Mouse (Mus musculus) CH12.LX (cell line): ENCODE measurements around the gene Gtf2a2. TPM values are rescaled to one million over a fixed set of nuclear protein-coding genes. Genes with fewer than 3 reads are reported as not detected.

Experiments
- DNase-seq: peaks from one replicate; pipeline ENCODE4 v3.0.0-alpha.2; 2013; ENCODE audit errors: extremely low read depth
- H3K27ac ChIP-seq: 2 replicates; pipeline ENCODE4 v1.5.1; 2012; ENCODE audit warnings: low read depth, mild to moderate bottlenecking, control low read depth, moderate library complexity; ENCODE audit not compliant: insufficient read depth
- H3K27me3 ChIP-seq: replicated peaks from 2 replicates; pipeline ENCODE3; 2012; ENCODE audit warnings: inconsistent platforms
- H3K36me3 ChIP-seq, 2 experiments: replicated peaks in 1 of 2; 2 replicates each; pipeline versions ENCODE3 to v1.6.1; 2012; ENCODE audit warnings: inconsistent platforms in 1 of 2, low read length in 1 of 2, mild to moderate bottlenecking in 1 of 2, mixed read lengths in 1 of 2, moderate library complexity in 1 of 2; ENCODE audit not compliant: control insufficient read depth in 1 of 2, insufficient read depth in 1 of 2
- H3K4me1 ChIP-seq, 2 experiments: 2 replicates each; pipeline ENCODE4 v1.6.1; 2012; ENCODE audit warnings: inconsistent platforms in 1 of 2, moderate library complexity in 1 of 2; ENCODE audit not compliant: insufficient read depth in 2 of 2, control insufficient read depth in 1 of 2
- H3K4me2 ChIP-seq: 2 replicates; pipeline ENCODE4 v1.6.1; 2012; ENCODE audit warnings: low read depth, mild to moderate bottlenecking, control low read depth; ENCODE audit not compliant: poor library complexity, insufficient read depth, severe bottlenecking
- H3K4me3 ChIP-seq, 3 experiments: fragments of 150-350 bp in 1 of 3; sonication (generic) in 1 of 3; replicated peaks in 1 of 3; 2 replicates each; pipeline versions ENCODE3 to v1.5.1; 2011 to 2012; ENCODE audit warnings: low read depth in 2 of 3, low read length in 2 of 3, mild to moderate bottlenecking in 2 of 3, moderate library complexity in 2 of 3, control low read depth in 1 of 3, improper control_type of control experiment in 1 of 3, inconsistent platforms in 1 of 3, mixed read lengths in 1 of 3; ENCODE audit not compliant: poor library complexity in 1 of 3
- H3K79me2 ChIP-seq: replicated peaks from 2 replicates; pipeline ENCODE4 v1.6.1; 2012; ENCODE audit warnings: mild to moderate bottlenecking, moderate library complexity; ENCODE audit not compliant: control insufficient read depth, poor library complexity, insufficient read depth, severe bottlenecking; ENCODE audit errors: extremely low read depth
- H3K9ac ChIP-seq: 2 replicates; pipeline ENCODE4 v1.6.1; 2012; ENCODE audit warnings: low read depth, mild to moderate bottlenecking, control low read depth, moderate library complexity; ENCODE audit not compliant: insufficient read depth
- H3K9me3 ChIP-seq: replicated peaks from 2 replicates; pipeline ENCODE3; 2012; ENCODE audit warnings: low read length, inconsistent platforms, mixed read lengths
- E2F4 ChIP-seq: IDR thresholded peaks from 2 replicates; pipeline ENCODE4 v1.6.1; 2011; ENCODE audit warnings: low read depth, low read length, improper control_type of control experiment; ENCODE audit not compliant: insufficient replicate concordance
- EP300 ChIP-seq: IDR thresholded peaks from 2 replicates; pipeline ENCODE4 v1.6.1; 2011; ENCODE audit warnings: low read length, improper control_type of control experiment
- IRF4 ChIP-seq: IDR thresholded peaks from 2 replicates; pipeline ENCODE4 v1.6.1; 2014; ENCODE audit warnings: low read depth, mild to moderate bottlenecking, inconsistent platforms, low read length, improper control_type of control experiment
- JUN ChIP-seq: IDR thresholded peaks from 2 replicates; pipeline ENCODE4 v1.6.1; 2011; ENCODE audit warnings: low read depth, mild to moderate bottlenecking, low read length, improper control_type of control experiment, moderate library complexity; ENCODE audit not compliant: insufficient read depth
- JUND ChIP-seq: conservative IDR thresholded peaks from 2 replicates; pipeline ENCODE4 v1.6.1; 2011; ENCODE audit warnings: low read depth, low read length, improper control_type of control experiment
- KAT2A ChIP-seq: IDR thresholded peaks from 2 replicates; pipeline ENCODE4 v1.6.1; 2012; ENCODE audit warnings: low read length, improper control_type of control experiment, inconsistent platforms; ENCODE audit not compliant: insufficient replicate concordance
- MAZ ChIP-seq: IDR thresholded peaks from 2 replicates; pipeline ENCODE4 v1.6.1; 2012; ENCODE audit warnings: low read depth, mild to moderate bottlenecking, inconsistent platforms, low read length, improper control_type of control experiment, moderate library complexity
- PAX5 ChIP-seq: IDR thresholded peaks from 2 replicates; pipeline ENCODE4 v1.6.1; 2012; ENCODE audit warnings: low read length, inconsistent platforms, mixed read lengths
- POLR2A ChIP-seq: IDR thresholded peaks from 2 replicates; pipeline ENCODE4 v1.6.1; 2011; ENCODE audit warnings: low read depth, mild to moderate bottlenecking, improper control_type of control experiment, low read length
- POLR2AphosphoS2 ChIP-seq: IDR thresholded peaks from 2 replicates; pipeline ENCODE4 v1.6.1; 2011; ENCODE audit warnings: low read depth, low read length, improper control_type of control experiment
- RAD21 ChIP-seq: IDR thresholded peaks from 2 replicates; pipeline ENCODE4 v1.6.1; 2011; ENCODE audit warnings: low read depth, mild to moderate bottlenecking, low read length, improper control_type of control experiment, moderate library complexity
- SIN3A ChIP-seq: IDR thresholded peaks from 2 replicates; pipeline ENCODE4 v1.6.1; 2012; ENCODE audit warnings: low read length, improper control_type of control experiment, inconsistent platforms
- TBP ChIP-seq: conservative IDR thresholded peaks from 2 replicates; pipeline ENCODE4 v1.6.1; 2011; ENCODE audit warnings: low read depth, low read length, improper control_type of control experiment
- TCF12 ChIP-seq: IDR thresholded peaks from 2 replicates; pipeline ENCODE4 v1.6.1; 2014; ENCODE audit warnings: low read depth, mild to moderate bottlenecking, inconsistent platforms, low read length, improper control_type of control experiment
- UBTF ChIP-seq: IDR thresholded peaks from 2 replicates; pipeline ENCODE4 v1.6.1; 2012; ENCODE audit warnings: low read depth, mild to moderate bottlenecking, inconsistent platforms, low read length, improper control_type of control experiment, moderate library complexity
- USF2 ChIP-seq: conservative IDR thresholded peaks from 2 replicates; pipeline ENCODE4 v1.6.1; 2011; ENCODE audit warnings: low read depth, low read length, improper control_type of control experiment
- ZC3H11A ChIP-seq: IDR thresholded peaks from 2 replicates; pipeline ENCODE4 v1.6.1; 2012; ENCODE audit warnings: low read depth, mild to moderate bottlenecking, inconsistent platforms, low read length, improper control_type of control experiment
- ZKSCAN1 ChIP-seq: IDR thresholded peaks from 2 replicates; pipeline ENCODE4 v1.6.1; 2012; ENCODE audit warnings: low read depth, inconsistent platforms, low read length, improper control_type of control experiment, borderline replicate concordance
- ZMIZ1 ChIP-seq: IDR thresholded peaks from 2 replicates; pipeline ENCODE4 v1.6.1; 2012; ENCODE audit warnings: low read depth, mild to moderate bottlenecking, inconsistent platforms, low read length, improper control_type of control experiment
- ZNF384 ChIP-seq: IDR thresholded peaks from 2 replicates; pipeline ENCODE4 v1.6.1; 2012; ENCODE audit warnings: low read depth, low read length, improper control_type of control experiment, inconsistent platforms
- dilution Hi-C: fragments of 300-500 bp; cut with MboI; formaldehyde crosslinking; loops from 2 replicates; pipeline ENCODE4 v1.14.3; 2020; ENCODE audit warnings: low sequenced_read_pairs; ENCODE audit not compliant: extremely low pct_unique_long_range_greater_than_20kb, extremely low pct_ligation_motif_present
- in situ Hi-C: fragments of 300-500 bp; cut with MboI; formaldehyde crosslinking; loops from 3 replicates; pipeline ENCODE4 v1.14.3; 2019; ENCODE audit warnings: low sequenced_read_pairs, low pct_ligation_motif_present, low pct_unique_long_range_greater_than_20kb, mixed read lengths
- polyA plus RNA-seq: library from polyadenylated mRNA; unstranded; fragments of >175 nt; gene quantifications from 2 replicates; pipeline ENCODE4 v1.2.1, GENCODE M21; 2012; ENCODE audit warnings: low read depth; ENCODE audit not compliant: insufficient read length
- total RNA-seq, 2 experiments: library from RNA; depleted of rRNA; stranded (reverse); fragments of 300-350 nt in 1 of 2; fragments of >200 nt in 1 of 2; gene quantifications; 2 replicates each; pipeline ENCODE4 v1.2.3; 2012 to 2014

The Gtf2a2 gene
- total and polyA plus RNA-seq, 3 experiments: 51.1 to 156 (median 109) TPM

GRCm38 (mm10) chr9:70007506-70008248 is 4.7 kb upstream of the Gtf2a2 start:
- no peaks in the 10 kb centered on the region for H3K27me3 ChIP-seq
- H3K4me2 ChIP-seq: no peak overlapping the region
- H3K4me3 ChIP-seq: no peak overlapping the region
- dilution Hi-C loops (no loop called here), in situ Hi-C loops (no loop called here)
- H3K9ac ChIP-seq: no peak overlapping the region
- TF ChIP-seq TBP (no peak), PAX5 (no peak), JUN (no peak), MAZ (no peak), ZKSCAN1 (no peak), ZMIZ1 (no peak), UBTF (no peak), ZC3H11A (no peak), ZNF384 (no peak), RAD21 (no peak), POLR2AphosphoS2 (no peak), IRF4 (no peak), EP300 (no peak), POLR2A (no peak), SIN3A (no peak), USF2 (no peak), E2F4 (no peak), TCF12 (no peak)
- DNase-seq: no peak
- H3K4me1 ChIP-seq: no peaks in the 10 kb centered on the region
- H3K79me2 ChIP-seq: no peaks in the 10 kb centered on the region
- no peaks in the 10 kb centered on the region for H3K9me3 ChIP-seq
- H3K36me3 ChIP-seq: peaks cover 33 to 77% of the 10 kb centered on the region in 2 experiments
- H3K27ac ChIP-seq: no peak overlapping the region

GRCm38 (mm10) chr9:70009754-70010304 is 2.5 kb upstream of the Gtf2a2 start:
- H3K4me2 ChIP-seq: no peak overlapping the region
- no peak for TF ChIP-seq KAT2A
- TF ChIP-seq JUND: no peak
- no peak for TF ChIP-seq ZNF384
- peaks cover 0 to 15% of the 10 kb centered on the region in 2 experiments; a peak in 2 of 4 replicates for H3K4me1 ChIP-seq
- H3K27ac ChIP-seq: no peak overlapping the region
- H3K9me3 ChIP-seq: no peaks in the 10 kb centered on the region
- no peak for DNase-seq
- H3K79me2 ChIP-seq: peaks cover 20% of the 10 kb centered on the region
- in situ Hi-C loops (no loop called here), dilution Hi-C loops (no loop called here)
- peaks cover 18 to 57% of the 10 kb centered on the region in 2 experiments for H3K36me3 ChIP-seq
- H3K9ac ChIP-seq: no peak overlapping the region
- no peaks in the 10 kb centered on the region for H3K27me3 ChIP-seq
- no peak overlapping the region for H3K4me3 ChIP-seq
